Mouse (Mus musculus) liver, embryonic 14.5 days (tissue): Measurements from ENCODE around the gene Serpina3g. TPM values are rescaled to one million over a fixed set of nuclear protein-coding genes. Genes with fewer than 3 reads are reported as not detected.

ENCODE experiments used
- ATAC-seq: fragments of 200-750 bp; cut with Nextera tagmentation; 2 replicates; pipeline ENCODE4 v1.8.0; 2017; ENCODE audit warnings: moderate number of reproducible peaks, mild to moderate bottlenecking, moderate library complexity; ENCODE audit not compliant: insufficient read depth
- DNase-seq, 3 experiments: peaks; one replicate each; pipeline ENCODE4 v3.0.0-alpha.2; 2012 to 2013; ENCODE audit warnings: low read depth in 3 of 3, low spot score in 3 of 3
- H3K27ac ChIP-seq: fragments of 300-500 bp; sonication (generic); 2 replicates; pipeline ENCODE4 v1.5.1; 2014; ENCODE audit warnings: moderate library complexity, mild to moderate bottlenecking, control low read depth, inconsistent platforms
- H3K27me3 ChIP-seq: fragments of 300-500 bp; sonication (generic); 2 replicates; pipeline ENCODE4 v1.6.1; 2014; ENCODE audit warnings: mild to moderate bottlenecking, low read length, moderate library complexity; ENCODE audit not compliant: control insufficient read depth, insufficient read depth
- H3K36me3 ChIP-seq: fragments of 300-500 bp; sonication (generic); replicated peaks from 2 replicates; pipeline ENCODE4 v1.6.1; 2014; ENCODE audit warnings: low read depth; ENCODE audit not compliant: control insufficient read depth, insufficient read depth
- H3K4me1 ChIP-seq, 2 experiments: fragments of 200-500 bp in 1 of 2; fragments of 300-500 bp in 1 of 2; sonication (generic) in 1 of 2; replicated peaks; 2 replicates each; pipeline ENCODE4 v1.6.1; 2012 to 2014; ENCODE audit warnings: antibody characterized with exemption in 1 of 2, inconsistent platforms in 1 of 2, low read length in 1 of 2; ENCODE audit not compliant: control insufficient read depth in 2 of 2, insufficient read depth in 2 of 2
- H3K4me2 ChIP-seq: fragments of 300-500 bp; sonication (generic); 2 replicates; pipeline ENCODE4 v1.6.1; 2014; ENCODE audit warnings: low read depth, mild to moderate bottlenecking, control low read depth, moderate library complexity
- H3K4me3 ChIP-seq, 2 experiments: fragments of 200-500 bp in 1 of 2; fragments of 300-500 bp in 1 of 2; sonication (generic) in 1 of 2; 2 replicates each; pipeline ENCODE4 v1.5.1; 2012 to 2014; ENCODE audit warnings: low read depth in 2 of 2, low read length in 2 of 2, mild to moderate bottlenecking in 2 of 2, control low read depth in 1 of 2, inconsistent platforms in 1 of 2, moderate library complexity in 1 of 2; ENCODE audit not compliant: insufficient read depth in 1 of 2
- H3K9ac ChIP-seq: fragments of 300-500 bp; sonication (generic); replicated peaks from 2 replicates; pipeline ENCODE4 v1.6.1; 2014; ENCODE audit warnings: mild to moderate bottlenecking, control low read depth, moderate library complexity
- H3K9me3 ChIP-seq: fragments of 300-500 bp; sonication (generic); 2 replicates; pipeline ENCODE4 v1.6.1; 2016; ENCODE audit warnings: low read length, mixed read lengths; ENCODE audit not compliant: control insufficient read depth
- CTCF ChIP-seq: IDR thresholded peaks from 2 replicates; pipeline ENCODE4 v1.5.1; 2016; ENCODE audit warnings: antibody characterized with exemption, low read depth, control low read depth
- EP300 ChIP-seq: IDR thresholded peaks from 2 replicates; pipeline ENCODE4 v1.6.1; 2016; ENCODE audit warnings: antibody characterized with exemption, low read depth
- WGBS: fragments of 180-500 bp; shearing (Covaris S2); extraction: QIAGEN DNeasy Blood & Tissue Kit; methylation state at CpG from one replicate; pipeline ENCODE4 v1.1.7; 2014; ENCODE audit not compliant: insufficient replicate concordance; 5-methylcytosine and 5-hydroxymethylcytosine counted together
- polyA plus RNA-seq, 2 experiments: library from polyadenylated mRNA; depleted of rRNA in 1 of 2; stranded (reverse) in 1 of 2; unstranded in 1 of 2; fragments of >200 nt; fragmentation: Nextera tagmentation in 1 of 2; extraction: Ambion mirVana in 1 of 2; gene quantifications; 2 replicates each; pipeline versions ENCODE4 v1.2.1 to v1.2.3; 2012 to 2014

Gene Serpina3g
- polyA plus RNA-seq (2012; rRNA removed) (0.94 and 0.97 TPM in 2 replicates), polyA plus RNA-seq (2014; fragmentation: Nextera tagmentation; extraction: Ambion mirVana) (1.2 and 2.0 TPM in 2 replicates)

GRCm38 (mm10) chr12:104235915-104236314 lies at the start of gene Serpina3g:
Gene Serpina3g (plus strand): TSS chr12:104236245.
- ATAC-seq: no peak
- Histone ChIP-seq H3K4me2 (no peak within 1 kb of the TSS), H3K4me1 (no peaks in the 10 kb centered on the region), H3K36me3 (no peaks in the 10 kb centered on the region), H3K9me3 (no peaks in the 10 kb centered on the region), H3K27ac (no peak within 1 kb of the TSS), H3K9ac (no peak within 1 kb of the TSS), H3K4me3 (no peak within 1 kb of the TSS), H3K27me3 (no peaks in the 10 kb centered on the region)
- no peak for DNase-seq
- TF ChIP-seq CTCF: no peak
- no peak for TF ChIP-seq EP300
- 5% methylated on average over 5 of the region's 5 CpGs for WGBS

- H3K4me1 ChIP-seq: no peaks in the 10 kb centered on the region
- no peak overlapping the region for H3K4me2 ChIP-seq
- ATAC-seq (no peak), DNase-seq (no peak)
- 55% methylated on average over 2 of the region's 2 CpGs for WGBS
- H3K36me3 ChIP-seq: no peaks in the 10 kb centered on the region
- TF ChIP-seq CTCF (no peak), EP300 (no peak)
- H3K27me3 ChIP-seq: no peaks in the 10 kb centered on the region
- no peak overlapping the region for H3K4me3 ChIP-seq
- H3K9ac ChIP-seq: no peak overlapping the region
- H3K27ac ChIP-seq: no peak overlapping the region
- H3K9me3 ChIP-seq: no peaks in the 10 kb centered on the region
Measured at GRCm38 (mm10) chr12:104189246-104189645, 46.8 kb upstream of the Serpina3g start.

GRCm38 (mm10) chr12:104190852-104191251 lies 45.2 kb upstream of the Serpina3g start:
- ATAC-seq (no peak), DNase-seq (no peak)
- no peaks in the 10 kb centered on the region for H3K4me1 ChIP-seq
- no peaks in the 10 kb centered on the region for H3K27me3 ChIP-seq
- H3K36me3 ChIP-seq: no peaks in the 10 kb centered on the region
- TF ChIP-seq CTCF: no peak
- TF ChIP-seq EP300: no peak
- no peak overlapping the region for H3K9ac ChIP-seq
- no peaks in the 10 kb centered on the region for H3K9me3 ChIP-seq
- H3K4me2 ChIP-seq: no peak overlapping the region
- no peak overlapping the region for H3K4me3 ChIP-seq
- no peak overlapping the region for H3K27ac ChIP-seq

GRCm38 (mm10) chr12:104209149-104209548 lies 26.9 kb upstream of the Serpina3g start:
- no peak overlapping the region for H3K4me2 ChIP-seq
- no peak overlapping the region for H3K27ac ChIP-seq
- no peaks in the 10 kb centered on the region for H3K27me3 ChIP-seq
- no peaks in the 10 kb centered on the region for H3K9me3 ChIP-seq
- no peaks in the 10 kb centered on the region for H3K4me1 ChIP-seq
- no peak for DNase-seq
- TF ChIP-seq CTCF: 0 out of 2 replicates have a peak, but pooled peaks have one; percentile 25
- no peak for TF ChIP-seq EP300
- no peak overlapping the region for H3K4me3 ChIP-seq
- no peak for ATAC-seq
- no peaks in the 10 kb centered on the region for H3K36me3 ChIP-seq
- H3K9ac ChIP-seq: no peak overlapping the region
- WGBS: 55% methylated on average over 4 of the region's 4 CpGs

GRCm38 (mm10) chr12:104209802-104210201 lies 26.2 kb upstream of the Serpina3g start:
- ATAC-seq (no peak), DNase-seq (no peak)
- 67% methylated on average over 2 of the region's 2 CpGs for WGBS
- Histone ChIP-seq H3K4me1 (no peaks in the 10 kb centered on the region), H3K36me3 (no peaks in the 10 kb centered on the region), H3K27me3 (no peaks in the 10 kb centered on the region), H3K9me3 (no peaks in the 10 kb centered on the region), H3K27ac (no peak overlapping the region), H3K4me2 (no peak overlapping the region), H3K4me3 (no peak overlapping the region), H3K9ac (no peak overlapping the region)
- TF ChIP-seq EP300 (no peak), CTCF (no peak)
